Mouse (Mus musculus) liver, postnatal 0 days (tissue): ENCODE data around the gene Col9a2.

Experiments
- CTCF ChIP-seq: sonication (generic); IDR thresholded peaks from 2 replicates; pipeline ENCODE4 v1.5.1; 2016; ENCODE audit warnings: antibody characterized with exemption, low read depth
- EP300 ChIP-seq: IDR thresholded peaks from 2 replicates; pipeline ENCODE4 v1.6.1; 2016; ENCODE audit warnings: antibody characterized with exemption, low read depth, mild to moderate bottlenecking

DNA sequence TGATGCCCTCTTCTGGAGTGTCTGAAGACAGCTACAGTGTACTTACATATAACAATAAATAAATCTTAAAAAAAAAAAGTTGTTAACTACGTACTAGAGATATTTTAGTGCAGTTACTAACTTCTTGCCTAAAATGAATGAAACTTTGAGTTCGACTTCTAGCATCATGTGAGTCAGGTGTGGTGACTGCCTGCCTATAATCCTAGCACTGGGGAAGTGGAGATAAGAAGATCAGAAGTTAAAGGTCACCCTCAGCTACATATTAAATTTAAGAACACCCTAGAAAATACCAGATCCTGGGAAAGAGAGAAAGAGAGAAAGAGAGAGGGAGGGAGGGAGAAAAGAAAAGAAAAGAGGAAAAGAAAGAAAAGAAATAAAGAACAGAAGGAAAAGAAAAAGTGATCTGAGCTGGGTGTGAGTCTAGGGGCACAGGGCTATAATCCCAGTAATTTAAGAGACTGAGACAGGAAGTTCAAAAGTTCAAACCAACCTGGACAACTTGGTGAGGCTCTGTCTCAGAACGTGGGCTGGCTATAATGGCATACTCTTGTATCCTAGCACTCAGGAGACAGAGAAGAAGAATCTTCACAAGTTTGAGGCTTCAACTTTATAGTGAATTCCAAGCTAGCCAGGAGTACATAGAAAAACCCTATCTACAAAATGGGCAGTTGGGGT is 31.0 kb upstream of the Col9a2 start:
- no peak for TF ChIP-seq CTCF
- TF ChIP-seq EP300 = no peak
